Mouse (Mus musculus): ENCODE measurements around the gene Ifit1. TPM values are rescaled to one million over a fixed set of nuclear protein-coding genes. Genes with fewer than 3 reads are reported as not detected.

The Ifit1 gene
- polyA plus RNA-seq, 1 experiment from 2014 or later: not detected

- Histone ChIP-seq H3K27ac (replicated peaks) (no peak overlapping the region), H3K4me3 (no peak overlapping the region), H3K9me3 (replicated peaks) (no peaks in the 10 kb centered on the region), H3K4me1 (peaks cover 5% of the 10 kb centered on the region; the same call in 1 of the 2 replicates), H3K36me3 (no peaks in the 10 kb centered on the region), H3K27me3 (ENCODE audit: low read depth, poor library complexity, severe bottlenecking) (no peaks in the 10 kb centered on the region)
- WGBS: 2% methylated on average over 5 of the region's 5 CpGs
- peak; percentile 66 for DNase-seq (ENCODE audit: low spot score)
Measured at GRCm38 (mm10) chr19:34666127-34666526, 25.5 kb downstream of the Ifit1 start.

DNA sequence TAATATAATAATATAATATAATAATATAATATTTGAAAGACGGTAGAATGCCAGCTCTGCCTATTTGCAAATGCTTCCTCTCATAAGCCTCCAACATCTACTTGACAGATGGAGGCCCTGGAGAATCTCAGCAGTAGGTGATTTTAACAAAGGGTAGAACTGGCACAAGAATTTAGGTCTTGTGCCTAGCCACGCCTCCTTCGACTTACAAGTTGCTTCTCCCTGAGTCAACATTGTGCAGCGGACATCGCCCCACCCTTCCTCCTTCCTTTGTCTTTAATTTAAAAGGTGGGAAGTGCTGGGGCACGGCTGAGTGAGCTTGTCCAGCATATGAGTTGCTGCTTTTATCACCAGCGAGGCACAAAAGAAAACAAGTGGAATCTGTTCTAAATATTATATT lies 32.8 kb downstream of the Ifit1 start:
- no peaks in the 10 kb centered on the region for H3K4me1 ChIP-seq
- H3K9me3 ChIP-seq (replicated peaks): no peaks in the 10 kb centered on the region
- no peaks in the 10 kb centered on the region for H3K36me3 ChIP-seq
- 75% methylated on average over 7 of the region's 7 CpGs for WGBS
- DNase-seq (ENCODE audit: low spot score): no peak
- no peaks in the 10 kb centered on the region for H3K27me3 ChIP-seq (ENCODE audit: low read depth, poor library complexity, severe bottlenecking)
- no peak overlapping the region for H3K27ac ChIP-seq (replicated peaks)
- H3K4me3 ChIP-seq: no peak overlapping the region

- H3K36me3 ChIP-seq: no peaks in the 10 kb centered on the region
- DNase-seq (ENCODE audit: low spot score): no peak
- H3K27me3 ChIP-seq (ENCODE audit: low read depth, poor library complexity, severe bottlenecking): no peaks in the 10 kb centered on the region
- H3K4me1 ChIP-seq: no peaks in the 10 kb centered on the region
- H3K4me3 ChIP-seq: no peak overlapping the region
- H3K9me3 ChIP-seq (replicated peaks): no peaks in the 10 kb centered on the region
- 96% methylated on average over 4 of the region's 4 CpGs for WGBS
- no peak overlapping the region for H3K27ac ChIP-seq (replicated peaks)
Measured at GRCm38 (mm10) chr19:34678428-34678827, 37.8 kb downstream of the Ifit1 start.

DNA sequence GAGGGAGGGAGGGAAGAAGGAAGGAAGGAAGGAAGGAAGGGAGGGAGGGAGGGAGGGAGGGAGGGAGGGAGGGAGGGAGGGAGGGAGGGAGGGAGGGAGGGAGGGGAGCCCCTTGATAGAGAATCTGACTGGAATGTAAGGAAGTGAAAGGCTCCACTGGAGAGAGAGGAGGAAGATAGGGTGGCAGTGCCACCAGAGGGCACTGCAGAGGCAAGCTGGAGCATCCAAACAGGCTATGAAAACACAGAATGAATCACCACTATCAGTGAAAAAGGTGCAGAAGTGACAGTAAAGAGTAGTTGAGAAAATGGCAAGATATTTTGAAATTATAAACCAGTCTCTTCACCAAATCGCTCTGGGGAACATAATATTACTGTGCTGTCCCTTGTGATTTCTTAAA lies 44.2 kb downstream of the Ifit1 start:
- H3K9me3 ChIP-seq (replicated peaks): no peaks in the 10 kb centered on the region
- H3K4me3 ChIP-seq: no peak overlapping the region
- H3K36me3 ChIP-seq: no peaks in the 10 kb centered on the region
- no peak overlapping the region for H3K27ac ChIP-seq (replicated peaks)
- H3K4me1 ChIP-seq: no peaks in the 10 kb centered on the region
- 67% methylated on average over 1 of the region's 1 CpGs for WGBS
- no peak for DNase-seq (ENCODE audit: low spot score)
- H3K27me3 ChIP-seq (ENCODE audit: low read depth, poor library complexity, severe bottlenecking): no peaks in the 10 kb centered on the region

DNA sequence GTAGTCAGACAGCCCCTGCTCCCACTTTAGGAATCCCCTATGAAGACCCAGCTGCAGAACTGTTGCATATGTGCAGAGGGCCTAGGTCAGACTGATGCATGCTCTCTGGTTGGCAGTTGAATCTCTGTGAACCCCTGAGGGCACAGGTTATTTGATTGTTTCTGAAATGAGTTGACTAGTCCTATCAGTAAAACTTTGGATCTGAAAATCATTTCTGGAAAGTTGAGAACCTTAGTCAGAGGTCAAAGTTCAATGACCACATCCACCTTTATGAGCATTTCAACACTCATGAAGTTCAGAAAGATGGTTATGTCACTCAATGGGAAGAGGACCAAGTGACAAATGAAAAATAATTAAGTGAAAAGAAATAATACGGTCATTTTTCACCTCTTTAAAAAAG lies 44.9 kb downstream of the Ifit1 start:
- DNase-seq (ENCODE audit: low spot score): no peak
- Histone ChIP-seq H3K36me3 (no peaks in the 10 kb centered on the region), H3K27ac (replicated peaks) (no peak overlapping the region), H3K9me3 (replicated peaks) (no peaks in the 10 kb centered on the region), H3K4me1 (no peaks in the 10 kb centered on the region), H3K4me3 (no peak overlapping the region), H3K27me3 (ENCODE audit: low read depth, poor library complexity, severe bottlenecking) (no peaks in the 10 kb centered on the region)
- WGBS: 98% methylated on average over 1 of the region's 1 CpGs

DNA sequence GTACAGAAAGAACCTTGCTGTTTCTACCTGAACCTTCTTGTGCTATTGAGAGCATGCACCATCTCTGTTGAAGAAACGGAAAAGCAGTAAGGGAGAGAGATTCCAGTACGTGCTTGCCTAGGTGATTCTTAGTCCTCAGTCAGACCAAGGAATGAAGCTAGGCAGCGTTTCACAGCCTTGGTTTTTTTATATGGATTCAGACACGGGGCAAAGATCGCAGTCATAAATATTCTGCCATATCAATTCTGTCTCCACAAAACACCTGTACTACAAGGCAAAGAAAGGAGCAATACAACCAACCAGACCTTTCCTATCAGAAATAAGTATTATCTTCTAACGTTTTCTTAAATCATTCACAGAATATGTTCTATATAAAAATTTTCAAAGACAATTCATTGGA lies 50.7 kb downstream of the Ifit1 start:
- WGBS: 90% methylated on average over 6 of the region's 6 CpGs
- no peak overlapping the region for H3K4me3 ChIP-seq

GRCm38 (mm10) chr19:34696352-34696986 lies 55.8 kb downstream of the Ifit1 start:
- WGBS: 95% methylated on average over 8 of the region's 8 CpGs
- no peaks in the 10 kb centered on the region for H3K27me3 ChIP-seq (ENCODE audit: low read depth, poor library complexity, severe bottlenecking)

More for the DNA sequence above, 50.7 kb downstream of the Ifit1 start:
- H3K27ac ChIP-seq (replicated peaks): no peak overlapping the region
- no peaks in the 10 kb centered on the region for H3K36me3 ChIP-seq
- H3K27me3 ChIP-seq (ENCODE audit: low read depth, poor library complexity, severe bottlenecking): no peaks in the 10 kb centered on the region
- H3K9me3 ChIP-seq (replicated peaks): no peaks in the 10 kb centered on the region
- DNase-seq (ENCODE audit: low spot score): no peak
- no peaks in the 10 kb centered on the region for H3K4me1 ChIP-seq

GRCm38 (mm10) chr19:34697461-34697860 lies 56.8 kb downstream of the Ifit1 start:
- 81% methylated on average over 2 of the region's 2 CpGs for WGBS
- DNase-seq (ENCODE audit: low spot score): no peak
- Histone ChIP-seq H3K9me3 (replicated peaks) (no peaks in the 10 kb centered on the region), H3K27ac (replicated peaks) (no peak overlapping the region), H3K4me1 (no peaks in the 10 kb centered on the region), H3K4me3 (no peak overlapping the region), H3K27me3 (ENCODE audit: low read depth, poor library complexity, severe bottlenecking) (no peaks in the 10 kb centered on the region), H3K36me3 (no peaks in the 10 kb centered on the region)

More at GRCm38 (mm10) chr19:34696352-34696986, 55.8 kb downstream of the Ifit1 start:
- Histone ChIP-seq H3K4me3 (no peak overlapping the region), H3K36me3 (no peaks in the 10 kb centered on the region), H3K9me3 (replicated peaks) (no peaks in the 10 kb centered on the region), H3K27ac (replicated peaks) (no peak overlapping the region), H3K4me1 (no peaks in the 10 kb centered on the region)
- no peak for DNase-seq (ENCODE audit: low spot score)

GRCm38 (mm10) chr19:34698432-34698831 lies 57.8 kb downstream of the Ifit1 start:
- no peaks in the 10 kb centered on the region for H3K9me3 ChIP-seq (replicated peaks)
- H3K27ac ChIP-seq (replicated peaks): no peak overlapping the region
- 84% methylated on average over 3 of the region's 3 CpGs for WGBS
- H3K27me3 ChIP-seq (ENCODE audit: low read depth, poor library complexity, severe bottlenecking): no peaks in the 10 kb centered on the region
- DNase-seq (ENCODE audit: low spot score): no peak
- no peak overlapping the region for H3K4me3 ChIP-seq
- H3K36me3 ChIP-seq: no peaks in the 10 kb centered on the region
- H3K4me1 ChIP-seq: no peaks in the 10 kb centered on the region

DNA sequence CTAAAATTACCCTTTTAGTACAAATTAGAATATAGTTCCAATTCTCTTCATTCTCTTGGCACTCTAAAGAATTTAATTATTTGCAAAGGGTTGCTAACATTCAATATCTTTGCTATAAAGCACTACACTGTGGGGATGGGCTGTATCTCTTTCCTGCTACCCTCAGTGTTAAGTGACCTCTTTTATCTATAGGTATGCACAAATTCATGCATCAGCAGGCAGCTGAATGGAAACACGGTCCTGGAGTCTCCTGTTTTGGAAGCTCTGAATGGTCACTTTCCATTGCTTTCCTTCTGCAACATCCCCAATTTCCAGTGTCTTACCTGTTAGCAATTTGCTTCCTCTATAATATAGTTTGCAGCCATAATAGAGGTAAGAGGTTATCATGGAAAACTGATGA lies 58.2 kb downstream of the Ifit1 start:
- Histone ChIP-seq H3K4me3 (no peak overlapping the region), H3K36me3 (no peaks in the 10 kb centered on the region), H3K27ac (replicated peaks) (no peak overlapping the region), H3K4me1 (no peaks in the 10 kb centered on the region), H3K27me3 (ENCODE audit: low read depth, poor library complexity, severe bottlenecking) (no peaks in the 10 kb centered on the region), H3K9me3 (replicated peaks) (no peaks in the 10 kb centered on the region)
- 62% methylated on average over 1 of the region's 1 CpGs for WGBS
- DNase-seq (ENCODE audit: low spot score): no peak

GRCm38 (mm10) chr19:34699300-34699699 lies 58.6 kb downstream of the Ifit1 start:
- Histone ChIP-seq H3K27ac (replicated peaks) (no peak overlapping the region), H3K4me3 (no peak overlapping the region)
- 78% methylated on average over 2 of the region's 2 CpGs for WGBS

More at GRCm38 (mm10) chr19:34699300-34699699, 58.6 kb downstream of the Ifit1 start:
- no peaks in the 10 kb centered on the region for H3K9me3 ChIP-seq (replicated peaks)
- no peak for DNase-seq (ENCODE audit: low spot score)
- H3K4me1 ChIP-seq: no peaks in the 10 kb centered on the region
- H3K36me3 ChIP-seq: no peaks in the 10 kb centered on the region
- no peaks in the 10 kb centered on the region for H3K27me3 ChIP-seq (ENCODE audit: low read depth, poor library complexity, severe bottlenecking)

Data from midbrain, embryonic 10.5 days (tissue).